Mouse (Mus musculus) activated CD4-positive, CD25-positive, alpha-beta regulatory T cell, adult 4 months (primary cell): Measurements from ENCODE around the gene Glt6d1. TPM values are rescaled to one million over a fixed set of nuclear protein-coding genes. Genes with fewer than 3 reads are reported as not detected.

Source experiments
- ATAC-seq: one replicate; pipeline ENCODE4 v1.8.0; 2017
- polyA plus RNA-seq, 2 experiments: library from polyadenylated mRNA; unstranded; fragments of 100-300 nt; shearing (Covaris generic); gene quantifications; one replicate each; pipeline ENCODE4 v1.2.1; 2017

The Glt6d1 gene
- polyA plus RNA-seq, 2 experiments from 2014 or later, result not detected

DNA sequence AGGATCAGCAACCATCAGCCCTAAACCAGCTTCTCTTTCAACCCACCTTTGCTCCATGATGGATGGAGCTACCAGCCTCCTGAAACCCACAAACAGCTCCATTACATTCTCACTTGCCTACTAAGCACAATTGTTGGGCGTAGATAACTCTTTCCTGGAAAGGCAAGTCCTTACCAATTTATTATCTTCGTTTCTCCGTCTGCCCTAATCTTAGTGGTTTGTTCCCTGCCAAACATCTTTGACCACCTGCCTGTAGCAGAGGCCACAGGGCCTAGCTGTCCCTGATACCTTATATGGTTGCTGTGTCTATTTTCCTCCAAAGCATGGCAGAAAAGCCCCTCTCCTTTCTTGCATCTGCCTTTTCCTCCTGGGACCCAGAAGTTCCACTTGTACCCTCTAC, 26.6 kb downstream of the Glt6d1 start:
- ATAC-seq, result no peak

DNA sequence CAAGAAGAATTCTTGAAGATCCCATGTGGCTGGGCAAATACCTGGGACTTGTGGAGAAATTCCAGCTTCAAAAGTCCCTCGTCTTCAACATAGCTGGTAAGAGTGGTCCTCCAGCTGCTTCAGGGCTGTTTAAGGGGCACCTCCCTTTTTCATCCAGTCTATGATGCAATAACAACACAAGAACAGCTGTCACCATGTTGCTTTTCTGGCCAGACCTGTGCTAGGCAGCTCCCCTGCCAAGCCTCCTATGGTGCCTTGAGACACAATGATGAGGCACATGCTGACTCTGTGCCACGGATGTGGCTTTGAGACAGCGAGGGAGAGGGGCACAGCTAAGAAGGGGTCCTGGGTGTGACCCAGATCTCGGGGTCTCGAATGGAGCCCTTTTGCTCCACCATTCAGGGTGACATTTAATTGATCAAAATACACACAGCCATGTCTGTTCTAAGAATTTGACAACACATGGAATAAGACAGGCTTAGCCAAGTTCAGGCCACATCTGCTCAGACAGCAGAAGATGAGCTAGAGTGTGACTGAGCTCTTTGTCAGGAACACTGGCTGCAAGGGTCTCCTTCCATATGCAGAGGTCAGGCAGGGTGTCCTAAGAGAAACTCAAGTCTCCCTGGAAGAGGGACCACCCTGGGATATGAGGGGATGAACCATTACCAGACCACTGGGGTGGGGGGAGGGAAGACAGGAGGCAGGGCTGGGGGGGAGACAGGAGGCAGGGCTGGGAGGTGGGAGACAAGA, 29.9 kb downstream of the Glt6d1 start:
- ATAC-seq, result no peak

DNA sequence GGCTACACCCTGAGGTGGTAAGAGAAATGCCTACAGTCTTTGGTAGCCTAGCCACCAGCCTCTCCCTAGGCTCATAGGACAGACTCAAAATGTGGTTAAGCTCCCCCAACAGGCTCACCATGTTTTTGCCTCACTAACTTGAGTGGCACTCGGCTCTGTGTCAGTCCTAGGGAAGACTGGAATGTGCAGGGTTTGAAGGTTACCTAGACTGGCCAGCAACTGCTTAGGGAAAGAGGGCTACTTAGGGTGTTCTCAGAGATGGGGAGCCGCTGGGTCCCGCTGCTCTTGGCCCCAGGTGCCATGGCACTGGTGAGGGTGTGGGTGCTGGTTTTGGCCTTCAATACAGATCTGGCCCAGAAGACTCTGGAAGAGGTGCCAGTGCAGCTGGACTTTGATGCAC, 33.7 kb downstream of the Glt6d1 start, which contains the start of gene Gm13539:
Gene Gm13539, plus strand, starts transcription at position 301 of the 400 bp plus-strand sequence.
- ATAC-seq, result no peak

DNA sequence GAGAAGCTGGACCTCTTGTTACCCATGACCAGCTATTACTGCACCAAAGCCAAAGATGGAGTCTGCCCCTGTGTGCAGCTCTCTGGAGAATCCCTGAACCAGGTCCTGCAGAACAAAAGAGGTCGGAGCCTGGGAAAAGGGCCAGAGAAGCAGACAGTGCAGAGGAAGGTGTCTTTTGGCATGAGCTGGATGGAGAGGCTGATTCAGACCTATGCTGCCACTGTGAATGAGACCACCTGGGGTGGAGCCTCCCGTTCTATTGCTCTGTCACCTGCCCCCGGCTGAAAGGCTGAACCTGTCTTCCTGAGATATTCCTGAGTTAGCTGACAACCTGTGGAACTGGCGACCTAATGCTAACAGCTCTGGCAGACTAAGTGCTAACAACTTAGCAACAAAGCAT, 34.7 kb downstream of the Glt6d1 start:
- no peak for ATAC-seq

DNA sequence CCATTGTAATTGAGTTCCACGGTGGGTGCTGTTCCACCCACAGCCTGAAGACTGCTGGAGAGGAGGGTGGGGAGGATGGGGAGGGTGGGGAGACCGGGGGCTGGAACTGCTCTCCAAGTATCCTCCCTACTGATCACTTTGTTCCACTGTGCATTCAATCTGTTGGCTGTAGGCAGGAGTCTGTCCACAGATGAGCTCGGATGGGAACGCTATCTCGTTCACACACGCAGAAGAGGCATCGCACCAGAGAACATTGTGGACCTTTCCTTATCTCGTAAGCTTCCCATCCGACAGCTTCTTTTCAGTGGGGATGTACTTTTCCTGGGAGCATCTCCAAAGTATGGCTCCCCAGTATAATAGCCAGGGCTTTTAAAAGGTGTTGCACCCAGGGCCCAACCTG, 36.6 kb downstream of the Glt6d1 start:
- ATAC-seq, result no peak

DNA sequence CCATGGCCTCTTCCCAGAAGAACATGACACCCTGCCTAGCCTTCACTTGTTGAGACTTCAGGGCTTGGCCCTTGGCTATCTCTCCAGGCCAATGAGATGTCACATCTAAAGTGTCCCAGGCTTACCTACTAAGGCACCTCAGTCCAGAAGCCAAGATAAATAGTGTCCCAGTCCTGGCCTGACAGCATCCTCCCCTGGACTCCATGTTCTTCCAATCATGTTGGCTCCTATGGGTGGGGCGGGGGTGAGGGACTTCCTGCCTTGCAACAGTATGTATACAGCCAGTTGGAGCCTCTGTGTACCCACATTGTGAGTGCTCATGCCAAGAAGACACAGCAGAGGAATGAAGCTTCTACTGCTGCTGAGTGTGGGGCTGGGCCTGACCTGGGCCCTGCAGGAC, 38.9 kb downstream of the Glt6d1 start, which contains the start of gene Lcn11:
Gene Lcn11, plus strand, starts transcription at position 301 of the 400 bp plus-strand sequence.
- ATAC-seq, result no peak

DNA sequence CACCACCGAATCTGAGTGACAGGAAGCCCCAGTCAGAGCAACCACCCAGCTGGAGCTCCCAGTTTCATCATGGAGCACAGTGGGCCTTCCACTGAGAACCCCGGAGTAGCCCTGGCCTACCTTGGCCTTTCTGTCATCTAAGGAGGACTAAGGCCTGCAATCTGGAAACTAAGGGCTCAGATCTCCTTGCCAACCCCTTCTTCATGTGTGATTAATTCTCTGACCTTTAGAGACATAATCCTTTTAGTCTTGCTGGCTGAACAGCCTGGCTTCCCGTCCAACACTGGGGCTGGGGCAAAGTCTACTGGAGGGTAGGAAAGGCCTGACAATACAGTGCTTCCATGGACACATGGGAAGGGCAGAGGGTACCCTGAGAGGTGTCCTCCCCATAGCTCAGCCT, 39.7 kb downstream of the Glt6d1 start:
- ATAC-seq, result no peak

DNA sequence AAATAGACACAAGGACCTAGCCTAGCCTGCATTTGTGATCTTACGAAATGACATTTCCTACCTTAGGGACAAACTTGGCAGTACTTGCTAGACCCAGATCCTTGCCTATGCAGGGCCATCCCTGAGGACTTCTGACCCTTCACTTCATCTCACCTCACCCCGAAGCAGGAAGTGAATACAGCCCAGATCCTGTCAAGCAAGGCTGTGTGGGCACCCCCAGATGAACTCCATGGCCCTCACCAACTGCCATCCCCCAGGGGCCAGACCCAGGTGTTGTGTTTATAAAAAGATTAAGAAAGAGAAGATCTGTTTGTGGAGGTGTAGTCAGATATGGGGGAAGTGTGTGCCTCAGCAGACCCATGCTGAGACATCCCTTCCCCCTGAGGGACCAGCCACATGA, 41.0 kb downstream of the Glt6d1 start:
- no peak for ATAC-seq

DNA sequence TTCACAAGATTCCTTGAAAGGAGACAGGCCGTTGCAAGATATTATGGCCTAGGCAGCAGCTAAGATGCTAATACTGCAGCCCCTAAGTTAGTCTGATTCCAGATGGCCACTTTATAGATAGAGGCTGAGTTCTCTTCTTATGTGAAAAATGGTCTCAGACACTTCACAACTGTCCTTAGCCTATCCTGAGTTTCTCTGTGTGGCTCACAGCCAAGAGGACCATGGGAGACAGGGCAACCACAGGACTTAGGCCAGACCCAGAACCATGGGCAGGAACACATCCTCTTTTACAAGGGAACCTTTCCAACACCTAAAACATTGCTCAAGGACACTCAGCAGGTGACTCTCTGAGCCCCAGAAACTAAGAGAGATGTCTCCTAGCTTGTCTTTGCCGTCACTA, 42.1 kb downstream of the Glt6d1 start:
- no peak for ATAC-seq

DNA sequence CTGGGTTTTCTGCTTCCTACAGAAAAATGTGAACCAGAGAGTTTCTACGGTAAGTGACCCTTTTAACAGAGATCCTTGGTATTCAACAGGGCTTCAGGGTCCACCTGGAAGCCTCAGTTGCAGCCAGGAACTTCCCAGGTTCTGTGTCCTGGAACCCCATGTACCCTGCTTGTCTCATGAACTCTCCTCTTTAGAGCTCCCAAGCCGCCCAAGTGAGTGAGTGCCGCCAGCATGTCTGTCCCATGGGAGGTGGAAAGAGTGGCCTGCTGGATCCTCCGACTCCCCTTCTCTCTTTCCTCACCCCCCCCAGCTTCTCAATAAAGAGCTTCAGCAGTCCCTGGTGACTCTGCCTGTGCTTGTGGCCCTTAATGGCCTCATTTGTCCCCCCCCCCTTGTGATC, 47.9 kb downstream of the Glt6d1 start:
- ATAC-seq, result no peak

DNA sequence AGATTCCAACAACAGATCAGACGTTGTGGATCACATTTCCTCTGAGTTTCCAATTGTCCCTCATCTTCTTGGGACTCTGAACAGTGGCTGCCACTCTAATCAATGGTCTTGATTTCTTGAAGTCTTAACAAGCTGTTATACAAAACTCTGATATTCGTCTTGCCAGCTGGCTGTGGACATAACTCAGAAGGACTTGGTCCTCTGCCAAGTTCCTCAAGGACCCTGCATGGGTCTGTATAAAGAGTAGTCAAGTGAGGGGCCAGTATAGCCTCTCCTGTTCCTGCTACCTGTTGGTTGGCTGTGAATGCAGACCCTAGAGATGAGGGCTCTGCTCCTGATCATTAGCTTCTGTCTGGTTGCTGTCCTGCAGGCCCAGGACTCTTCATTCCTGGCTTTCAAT, 50.4 kb downstream of the Glt6d1 start, which contains the start of gene Lcn3:
Gene Lcn3, plus strand, starts transcription at position 301 of the 400 bp plus-strand sequence.
- ATAC-seq, result no peak

DNA sequence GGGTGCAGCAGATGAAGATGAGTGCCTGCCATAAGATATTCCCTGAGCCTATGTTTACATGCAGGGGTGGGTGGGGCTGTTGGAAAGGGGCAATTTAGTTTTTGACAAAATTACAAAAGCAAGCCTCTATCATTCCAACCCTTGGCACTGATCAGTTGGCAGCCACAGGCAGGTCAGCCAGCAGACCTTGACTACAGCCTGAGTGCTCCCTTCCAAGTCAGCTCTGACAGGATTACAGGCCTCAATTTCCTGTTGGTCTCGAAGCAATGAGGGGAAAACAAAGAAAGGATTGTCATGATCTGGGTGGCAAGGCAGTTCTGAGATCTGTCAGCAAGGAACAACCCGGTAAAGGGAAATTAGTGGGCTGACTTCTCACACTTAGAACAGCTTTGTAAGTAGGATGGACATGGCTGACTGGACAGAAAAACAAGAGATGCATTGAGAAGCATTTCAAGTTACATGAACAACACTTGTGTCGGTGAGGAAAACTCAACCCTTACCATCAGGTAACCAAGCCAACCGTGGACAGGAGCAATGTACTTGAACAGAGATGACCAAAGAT, 57.5 kb downstream of the Glt6d1 start:
- ATAC-seq, result no peak

DNA sequence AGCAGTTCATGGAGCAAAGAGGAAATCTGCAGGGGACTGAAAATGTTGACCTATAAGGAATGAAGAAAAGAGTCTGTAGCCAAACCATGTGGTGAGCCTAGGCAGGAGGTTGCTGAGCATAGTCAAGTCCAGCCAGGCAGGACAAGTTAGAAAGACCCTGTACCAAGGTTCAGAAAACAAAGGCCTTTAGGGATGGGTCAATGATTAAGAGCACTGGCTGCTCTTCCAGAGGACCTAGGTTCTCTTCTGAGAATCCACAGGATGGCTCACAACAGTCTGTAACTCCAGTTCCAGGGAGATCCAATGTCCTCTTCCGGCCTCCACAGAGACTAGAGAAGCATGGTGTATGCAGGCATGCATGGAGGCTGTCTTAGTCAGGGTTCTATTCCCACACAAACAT, 61.4 kb downstream of the Glt6d1 start:
- no peak for ATAC-seq

Other genes starting within 250 kb of the Glt6d1 start
- under 1 TPM; 0.40 to 0.91 TPM for gene Mamdc4, start 241.0 kb downstream of the Glt6d1 start, polyA plus RNA-seq
- gene Phpt1, start 240.6 kb downstream of the Glt6d1 start, polyA plus RNA-seq, result 10 to 100 TPM; 55.3 to 61.6 TPM
- under 1 TPM in 1 of 2 experiments, not detected in 1; 0.07 TPM for gene Ajm1, start 234.1 kb downstream of the Glt6d1 start, polyA plus RNA-seq
- gene Rabl6, start 207.3 kb downstream of the Glt6d1 start, polyA plus RNA-seq, result 10 to 100 TPM; 16.1 to 19.8 TPM
- not detected for gene Ccdc183, start 198.2 kb downstream of the Glt6d1 start, polyA plus RNA-seq
- 1 to 10 TPM in 1 of 2 experiments, not detected in 1; 1.8 TPM for gene Tmem141, start 193.8 kb downstream of the Glt6d1 start, polyA plus RNA-seq
- gene Fcna, start 187.8 kb downstream of the Glt6d1 start, polyA plus RNA-seq, result 1 to 10 TPM in 1 of 2 experiments, under 1 TPM in 1; 0.83 to 1.7 TPM
- not detected for gene Lcn8, start 162.7 kb downstream of the Glt6d1 start, polyA plus RNA-seq
- not detected for gene Lcn5, start 157.9 kb downstream of the Glt6d1 start, polyA plus RNA-seq
- not detected for gene Lcn6, start 139.1 kb downstream of the Glt6d1 start, polyA plus RNA-seq
- not detected for gene Lcn10, start 133.1 kb downstream of the Glt6d1 start, polyA plus RNA-seq
- gene Obp2a, start 115.8 kb downstream of the Glt6d1 start, polyA plus RNA-seq, result not detected
- 10 to 100 TPM; 61.8 to 76.5 TPM for gene Bmyc, start 109.1 kb downstream of the Glt6d1 start, polyA plus RNA-seq
- not detected for gene Obp2b, start 78.8 kb downstream of the Glt6d1 start, polyA plus RNA-seq
- gene Lcn3, start 50.3 kb downstream of the Glt6d1 start, polyA plus RNA-seq, result not detected
- gene Lcn11, start 38.8 kb downstream of the Glt6d1 start, polyA plus RNA-seq, result not detected
- gene Gm13539, start 33.6 kb downstream of the Glt6d1 start, polyA plus RNA-seq, result not detected
- gene Lcn9, start 7.3 kb upstream of the Glt6d1 start, polyA plus RNA-seq, result not detected
- gene Sohlh1, start 31.4 kb upstream of the Glt6d1 start, polyA plus RNA-seq, result under 1 TPM in 1 of 2 experiments, not detected in 1; 0.38 TPM
- under 1 TPM in 1 of 2 experiments, not detected in 1; 0.34 TPM for gene Kcnt1, start 47.9 kb upstream of the Glt6d1 start, polyA plus RNA-seq
- 1 to 10 TPM; 4.5 to 8.8 TPM for gene Camsap1, start 167.4 kb upstream of the Glt6d1 start, polyA plus RNA-seq
- gene Ubac1, start 205.9 kb upstream of the Glt6d1 start, polyA plus RNA-seq, result 10 to 100 TPM; 14.0 to 17.0 TPM